Mouse (Mus musculus): ENCODE results near the gene Zfand6. TPM values are rescaled to one million over a fixed set of nuclear protein-coding genes. Genes with fewer than 3 reads are reported as not detected.
A peak's percentile ranks its signal among the peaks of the same experiment; 100 is the strongest.

Gene Zfand6
- 54.8 and 68.8 TPM in 2 replicates for total RNA-seq (2014; fragmentation: Nextera tagmentation)
- total RNA-seq (2017): 50.8 and 70.7 TPM in 2 replicates

GRCm38 (mm10) chr7:84689251-84690100 lies at the start of gene Zfand6:
Gene Zfand6 (minus strand): TSS chr7:84689959.
- peak; percentile 84 for ATAC-seq (replicated peaks; ENCODE audit: poor library complexity, severe bottlenecking)

- ATAC-seq (replicated peaks; ENCODE audit: poor library complexity, severe bottlenecking): no peak
These were observed 47.0 kb upstream of the Zfand6 start for GRCm38 (mm10) chr7:84736803-84737202.

DNA sequence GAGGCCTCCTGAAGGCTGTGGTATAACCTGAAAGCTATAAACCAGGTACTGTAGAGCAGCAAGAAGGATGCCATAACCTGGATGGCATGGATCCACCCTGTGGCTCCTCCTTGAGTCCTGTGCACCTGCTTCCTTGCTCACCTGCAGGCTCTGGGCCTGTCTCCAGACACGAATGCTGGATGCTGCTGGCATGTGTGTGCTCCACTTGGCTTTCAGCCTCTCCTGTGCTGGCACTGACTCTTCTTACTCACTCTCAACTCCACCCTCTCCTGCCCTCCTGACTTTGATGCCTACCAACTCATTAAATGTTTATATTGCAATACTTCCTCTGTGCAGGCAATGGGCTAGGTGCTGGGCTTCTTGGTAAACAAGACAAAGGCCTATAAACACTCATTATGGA lies 43.3 kb upstream of the Zfand6 start:
- ATAC-seq (replicated peaks; ENCODE audit: poor library complexity, severe bottlenecking): no peak

- ATAC-seq (replicated peaks; ENCODE audit: poor library complexity, severe bottlenecking): no peak
These were observed 42.3 kb upstream of the Zfand6 start for GRCm38 (mm10) chr7:84732052-84732451.

GRCm38 (mm10) chr7:84731076-84731475 lies 41.3 kb upstream of the Zfand6 start:
- no peak for ATAC-seq (replicated peaks; ENCODE audit: poor library complexity, severe bottlenecking)

DNA sequence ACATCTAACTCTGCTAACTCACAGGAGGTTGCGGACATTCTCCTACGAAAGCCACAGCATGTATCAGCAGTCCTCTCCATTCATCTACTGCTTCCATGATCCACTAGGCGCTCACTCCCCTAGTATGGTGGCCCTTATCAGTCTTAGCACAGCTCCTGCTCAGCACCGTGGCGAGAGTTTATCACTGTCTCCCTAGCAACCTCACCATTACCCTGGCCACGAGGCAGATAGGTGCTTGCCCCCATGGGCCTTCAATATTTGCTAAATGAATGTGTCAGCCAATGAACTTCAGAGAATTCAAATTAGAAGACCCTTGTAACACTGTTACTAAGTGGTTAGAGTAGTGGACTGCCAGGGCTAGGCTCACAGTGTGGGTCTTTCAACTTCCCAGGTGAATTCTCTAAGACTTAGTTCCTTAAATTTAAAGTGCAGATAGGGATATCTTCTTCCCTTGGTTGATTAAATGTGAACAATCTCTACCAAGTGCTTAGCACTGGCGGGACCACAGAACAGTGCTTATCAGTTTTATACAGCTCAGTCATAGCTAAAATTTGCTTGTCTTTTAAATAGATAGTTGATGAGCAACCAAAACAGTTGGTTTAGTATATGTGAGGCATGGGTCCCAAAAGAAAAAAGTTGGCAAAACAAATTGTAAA lies 33.2 kb upstream of the Zfand6 start:
- ATAC-seq (replicated peaks; ENCODE audit: poor library complexity, severe bottlenecking): no peak

DNA sequence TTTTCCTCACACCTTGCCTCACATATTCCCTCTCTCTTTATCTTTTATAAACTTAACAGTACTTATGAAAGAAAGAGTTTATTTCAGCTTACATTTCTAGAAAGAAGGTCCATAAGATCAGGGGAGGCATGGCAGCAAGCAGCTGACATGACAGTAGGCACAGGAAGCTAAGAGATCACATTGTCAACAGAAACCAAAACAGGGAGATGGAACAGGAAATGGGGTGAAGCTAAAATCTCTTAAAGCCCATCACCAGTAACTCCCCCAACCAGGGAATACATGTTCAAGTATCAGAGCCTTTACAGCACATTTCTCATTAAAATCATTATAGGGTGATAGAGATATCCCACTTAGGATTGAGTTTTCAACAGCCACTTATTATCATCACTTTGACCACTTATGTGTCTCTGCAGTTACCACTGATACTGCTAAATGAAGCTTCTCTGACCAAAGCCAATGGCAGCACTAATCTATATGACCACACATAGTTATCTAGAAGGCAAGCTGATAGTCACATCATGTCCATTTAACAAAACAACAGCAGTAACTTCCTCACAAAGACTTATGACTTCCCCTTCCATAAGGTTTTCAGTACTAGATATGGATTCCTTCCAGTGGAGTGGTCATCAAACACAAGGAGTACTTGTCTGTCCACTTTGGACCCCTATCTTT lies 20.7 kb upstream of the Zfand6 start:
- ATAC-seq (replicated peaks; ENCODE audit: poor library complexity, severe bottlenecking): no peak

- no peak for ATAC-seq (replicated peaks; ENCODE audit: poor library complexity, severe bottlenecking)
These were observed 17.1 kb upstream of the Zfand6 start for GRCm38 (mm10) chr7:84706877-84707276.

DNA sequence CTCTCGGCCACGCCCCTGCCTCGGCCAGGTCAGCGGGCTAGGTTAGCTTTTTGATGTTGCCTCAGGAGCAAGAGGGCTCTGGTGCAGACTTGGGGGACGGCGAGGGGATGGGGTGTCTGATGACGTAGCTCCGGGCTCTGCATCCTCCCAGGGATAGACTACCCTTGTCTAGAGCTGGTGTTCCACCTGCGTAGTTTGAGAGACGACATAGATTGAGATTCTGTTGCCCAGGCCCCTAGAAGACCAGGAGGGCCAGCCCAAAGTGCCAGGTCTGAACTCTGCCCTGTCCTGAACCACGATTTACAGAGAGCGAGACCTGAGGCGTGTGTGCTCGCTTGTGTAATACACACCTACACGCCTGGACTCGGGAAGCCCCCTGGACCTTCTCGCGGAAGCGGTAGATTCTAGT lies 346 bp upstream of the Zfand6 start:
- ATAC-seq (replicated peaks; ENCODE audit: poor library complexity, severe bottlenecking): no peak

- ATAC-seq (replicated peaks; ENCODE audit: poor library complexity, severe bottlenecking): peak; percentile 34
These were observed 1.8 kb downstream of the Zfand6 start for GRCm38 (mm10) chr7:84687653-84688580.

DNA sequence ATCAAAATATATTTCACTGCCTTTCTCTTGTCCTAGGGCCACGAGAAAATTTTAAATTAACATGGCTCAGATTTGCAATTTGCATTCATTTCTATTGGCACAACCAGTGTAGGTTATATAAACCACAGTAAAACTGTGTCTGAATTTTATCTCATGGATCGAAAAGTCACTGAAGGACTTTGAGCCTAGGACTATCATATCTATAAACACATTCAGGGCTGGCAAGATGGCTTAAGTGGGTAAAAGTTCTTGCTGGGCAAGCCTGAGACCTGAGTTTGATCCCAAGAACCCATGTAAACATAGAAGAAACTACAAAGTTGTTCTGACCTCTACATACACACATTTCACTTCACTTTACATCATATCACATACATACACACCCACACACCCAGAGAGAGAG lies 3.4 kb downstream of the Zfand6 start:
- no peak for ATAC-seq (replicated peaks; ENCODE audit: poor library complexity, severe bottlenecking)

DNA sequence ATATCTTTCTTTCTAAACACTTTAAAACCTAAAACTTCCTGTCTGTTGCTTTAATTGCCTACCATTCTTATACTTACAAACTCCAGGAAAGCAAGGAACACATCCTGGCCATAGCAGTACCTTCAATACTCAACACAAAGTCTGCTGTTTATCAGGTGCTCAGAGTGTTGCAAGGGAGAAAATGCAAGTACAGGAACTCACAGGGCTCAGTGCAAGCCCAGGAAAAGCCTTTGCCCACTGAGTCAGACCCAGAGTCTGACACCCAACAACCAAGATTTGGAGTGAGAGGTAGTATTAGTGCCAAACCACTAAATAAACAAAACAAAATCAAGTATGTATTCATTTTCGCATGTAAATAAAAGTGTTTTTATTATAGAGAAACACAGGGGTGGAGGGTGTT lies 5.1 kb downstream of the Zfand6 start:
- ATAC-seq (replicated peaks; ENCODE audit: poor library complexity, severe bottlenecking): no peak

DNA sequence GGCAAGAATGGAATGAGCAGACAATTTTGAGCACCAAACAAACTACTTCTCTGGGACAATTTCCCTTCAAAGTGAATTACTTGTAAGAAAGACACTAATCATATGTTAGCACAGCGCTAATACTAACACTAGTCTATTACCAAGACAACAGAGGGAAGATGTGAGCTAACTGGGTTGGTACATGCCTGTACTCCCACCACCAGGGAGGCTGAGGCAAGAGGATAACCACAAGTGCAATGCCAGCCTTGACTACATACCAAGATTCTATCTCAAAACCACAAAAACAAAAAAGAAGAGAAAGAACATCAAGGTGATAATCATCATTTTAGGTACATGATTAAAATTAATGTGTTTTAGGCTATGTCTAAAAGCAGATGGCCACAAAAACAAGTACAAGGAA lies 8.2 kb downstream of the Zfand6 start:
- ATAC-seq (replicated peaks; ENCODE audit: poor library complexity, severe bottlenecking): peak; percentile 74

GRCm38 (mm10) chr7:84680931-84681330 lies 8.8 kb downstream of the Zfand6 start:
- no peak for ATAC-seq (replicated peaks; ENCODE audit: poor library complexity, severe bottlenecking)

- ATAC-seq (replicated peaks; ENCODE audit: poor library complexity, severe bottlenecking): no peak
These were observed 9.7 kb downstream of the Zfand6 start for GRCm38 (mm10) chr7:84680092-84680491.

GRCm38 (mm10) chr7:84679264-84679663 lies 10.5 kb downstream of the Zfand6 start:
- peak; percentile 96 for ATAC-seq (replicated peaks; ENCODE audit: poor library complexity, severe bottlenecking)

DNA sequence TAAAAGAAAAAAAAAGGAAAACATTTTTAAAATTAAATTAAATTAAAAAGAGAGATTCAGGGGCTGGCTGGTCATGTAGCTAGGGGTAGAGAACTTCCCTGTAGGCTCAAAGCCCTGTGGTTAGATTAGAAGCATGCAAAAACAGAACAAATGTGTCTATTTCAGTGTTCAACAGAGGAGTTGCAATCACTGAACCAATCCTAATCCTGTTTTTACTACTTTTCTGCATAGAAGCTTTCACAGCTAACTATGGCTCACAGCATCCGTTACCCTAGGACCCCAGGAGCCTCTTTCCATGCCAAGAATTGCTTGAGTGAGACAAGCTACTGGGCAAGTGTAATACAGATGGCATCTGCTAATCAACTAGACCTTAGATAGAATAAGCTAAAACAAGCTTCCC lies 16.7 kb downstream of the Zfand6 start:
- ATAC-seq (replicated peaks; ENCODE audit: poor library complexity, severe bottlenecking): peak; percentile 37; the same call in 1 of the 2 replicates

DNA sequence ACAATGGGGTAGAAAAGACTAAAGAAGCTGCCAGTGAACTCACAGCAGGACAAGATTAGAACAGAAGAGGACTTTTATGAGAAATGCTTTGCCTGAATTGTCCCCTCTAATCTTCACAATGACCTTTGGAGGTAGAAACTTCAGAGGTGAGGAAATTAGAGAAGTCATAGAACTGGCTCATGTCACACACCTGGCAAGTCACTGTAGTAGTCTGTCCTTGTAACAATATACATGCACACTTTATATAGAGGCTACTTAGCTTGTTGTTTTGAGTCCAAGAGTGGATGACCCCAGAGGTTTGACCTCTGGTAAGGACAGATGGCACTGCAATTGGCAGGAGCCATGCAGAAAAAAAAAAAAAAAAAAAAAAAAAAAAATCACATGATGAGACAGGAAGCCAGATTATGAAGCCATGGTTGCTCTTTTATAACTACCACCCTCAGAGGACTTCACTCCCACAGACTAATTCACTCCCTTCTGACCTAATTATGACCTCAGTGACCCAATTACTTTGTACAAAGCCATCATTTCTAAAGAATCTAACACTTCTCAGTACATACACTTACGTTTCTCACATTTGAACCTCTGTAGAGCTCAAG lies 20.1 kb downstream of the Zfand6 start:
- 0 out of 2 replicates have a peak, but pooled peaks have one; percentile 12 for ATAC-seq (replicated peaks; ENCODE audit: poor library complexity, severe bottlenecking)

DNA sequence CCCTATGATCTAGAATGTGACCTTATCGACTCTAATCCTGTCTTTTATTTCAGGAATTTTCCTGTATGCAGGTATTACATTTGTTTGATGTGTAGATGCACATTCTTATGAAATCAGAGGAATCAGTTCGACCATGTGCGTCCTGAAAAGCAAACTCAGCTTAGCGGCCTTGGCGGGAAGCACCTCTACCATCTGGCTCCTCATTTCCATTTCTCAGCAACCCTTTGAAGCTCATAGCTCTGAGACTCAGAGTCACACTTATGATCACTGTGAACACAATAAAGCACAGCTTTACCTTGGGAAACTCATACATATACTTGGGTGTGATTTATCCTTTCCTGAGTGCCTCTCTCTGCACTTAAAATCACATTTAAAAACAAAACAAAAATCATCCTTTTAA lies 21.8 kb downstream of the Zfand6 start:
- ATAC-seq (replicated peaks; ENCODE audit: poor library complexity, severe bottlenecking): no peak

- ATAC-seq (replicated peaks; ENCODE audit: poor library complexity, severe bottlenecking): no peak
These were observed 37.0 kb downstream of the Zfand6 start for GRCm38 (mm10) chr7:84652740-84653139.
